Mouse (Mus musculus): ENCODE measurements around the gene Ripor2.

DNA sequence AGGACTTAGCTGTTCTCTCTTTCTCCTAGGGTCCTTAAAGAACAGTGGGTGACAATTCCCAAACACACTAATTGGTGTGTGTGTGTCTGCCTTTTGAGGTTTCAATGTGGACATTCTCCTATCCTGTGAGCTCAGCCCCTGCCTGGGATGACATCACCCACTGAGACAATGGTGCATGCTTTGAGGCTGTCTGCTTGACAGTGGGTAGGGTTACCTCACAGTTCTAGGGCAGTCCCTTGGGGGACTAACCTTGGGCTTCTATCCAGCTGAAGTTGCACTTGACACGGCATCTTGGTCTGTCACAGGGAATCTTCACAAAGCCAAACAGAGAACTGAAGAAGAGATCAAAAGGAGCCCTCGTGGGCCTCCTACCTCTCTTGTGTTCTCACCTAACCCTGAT lies 86.6 kb downstream of the Ripor2 start:
- TF ChIP-seq POLR2A (IDR thresholded peaks at IDR 0.05; ENCODE audit: low read depth, low read length): no peak
- TF ChIP-seq CTCF (IDR thresholded peaks at IDR 0.05; ENCODE audit: extremely low read depth, insufficient read length, insufficient replicate concordance, low read depth, low read length): no peak
